Comparison of ENCODE assay signal across 25 mouse cellular contexts in genomic region chr9:50674771-50675170, GRCm38 (mm10). TPM values are rescaled to one million over a fixed set of nuclear protein-coding genes. Genes with fewer than 3 reads are reported as not detected.
A peak's percentile ranks its signal among the peaks of the same experiment; 100 is the strongest.
DNase-seq lines count a peak whose midpoint lies in the region; ATAC-seq and TF ChIP-seq lines count a peak whose summit lies in the region.
"Had no signal": no experiment of that assay in that cellular context is flagged by ENCODE, and none has a peak within 500 bp of the region (broad histone marks: within the 10 kb centered on the region; RNA-seq: fewer than 3 reads in every experiment).

No protein-coding gene starts in this region.

- no peak overlapping the region for H3K9ac ChIP-seq in liver, embryonic 11.5 days (ENCODE audit: low read depth, low read length)
- no peak overlapping the region for H3K9ac ChIP-seq in liver, embryonic 12.5 days
- H3K9ac ChIP-seq: embryonic facial prominence, embryonic 12.5 days; forebrain, embryonic 15.5 days; hindbrain, embryonic 14.5 days; liver, embryonic 13.5 days; midbrain, embryonic 15.5 days; neural tube, embryonic 15.5 days; stomach, embryonic 15.5 days had no signal

- no peaks in the 10 kb centered on the region for H3K9me3 ChIP-seq in liver, embryonic 11.5 days (ENCODE audit: control insufficient read depth, low read length)
- no peaks in the 10 kb centered on the region for H3K9me3 ChIP-seq in liver, embryonic 12.5 days (replicated peaks)
- H3K9me3 ChIP-seq in E14TG2a.4 (ENCODE audit: low read length): no peaks in the 10 kb centered on the region
- H3K9me3 ChIP-seq: embryonic facial prominence, embryonic 12.5 days; forebrain, embryonic 15.5 days; liver, embryonic 13.5 days; megakaryocyte, embryonic 14.5 days; midbrain, embryonic 15.5 days; neural tube, embryonic 15.5 days; stomach, embryonic 15.5 days had no signal

- peak; percentile 68 for DNase-seq in heart, adult 11 months
- DNase-seq in heart, postnatal 4 days: no peak
- peak; percentile 20 for DNase-seq in liver, embryonic 11.5 days (ENCODE audit: low spot score)
- peak; percentile 81 for DNase-seq in ZHBTc4 (ENCODE audit: low read depth, low spot score)
- DNase-seq in urinary bladder, postnatal 4 days (ENCODE audit: low spot score in 2 of 2): no peak
- DNase-seq in spleen, postnatal 36 days (ENCODE audit: low spot score in 2 of 2): no peak
- DNase-seq: adrenal gland, postnatal 14 days; cerebellum, adult 11 months; cerebellum, postnatal 10 days; heart, postnatal 10 days; kidney, postnatal 10 days; left cerebral cortex, postnatal 4 days; liver, embryonic 13.5 days; spleen, adult 18-20 months had no signal

- 15% methylated on average over 1 of the region's 1 CpGs for WGBS in liver, embryonic 11.5 days
- WGBS in liver, embryonic 12.5 days (ENCODE audit: insufficient replicate concordance): 15% methylated on average over 1 of the region's 1 CpGs

- H3K27me3 ChIP-seq in liver, embryonic 11.5 days (replicated peaks; ENCODE audit: control insufficient read depth, insufficient read depth, low read length): no peaks in the 10 kb centered on the region
- H3K27me3 ChIP-seq in liver, embryonic 12.5 days (replicated peaks): no peaks in the 10 kb centered on the region
- H3K27me3 ChIP-seq in E14TG2a.4 (ENCODE audit: insufficient read depth, low read length): no peaks in the 10 kb centered on the region
- H3K27me3 ChIP-seq: embryonic facial prominence, embryonic 12.5 days; forebrain, embryonic 15.5 days; liver, embryonic 13.5 days; midbrain, embryonic 15.5 days; neural tube, embryonic 15.5 days; stomach, embryonic 15.5 days had no signal

- no peaks in the 10 kb centered on the region for H3K36me3 ChIP-seq in liver, embryonic 11.5 days (ENCODE audit: control insufficient read depth, insufficient read depth, low read length)
- H3K36me3 ChIP-seq in liver, embryonic 12.5 days: no peaks in the 10 kb centered on the region
- H3K36me3 ChIP-seq in E14TG2a.4 (ENCODE audit: insufficient read depth, low read length): no peaks in the 10 kb centered on the region
- H3K36me3 ChIP-seq: liver, embryonic 13.5 days; stomach, embryonic 15.5 days had no signal

- ATAC-seq in liver, embryonic 11.5 days (replicated peaks; ENCODE audit: low FRiP score): no peak
- ATAC-seq in liver, embryonic 12.5 days: no peak
- ATAC-seq: forebrain, embryonic 15.5 days; midbrain, embryonic 15.5 days had no signal

- no peak overlapping the region for H3K27ac ChIP-seq in liver, embryonic 11.5 days (ENCODE audit: low read depth, low read length)
- H3K27ac ChIP-seq in liver, embryonic 12.5 days: no peak overlapping the region
- H3K27ac ChIP-seq: embryonic facial prominence, embryonic 12.5 days; forebrain, embryonic 15.5 days; hindbrain, embryonic 14.5 days; liver, embryonic 13.5 days; midbrain, embryonic 15.5 days; neural tube, embryonic 15.5 days; stomach, embryonic 15.5 days had no signal

- H3K4me2 ChIP-seq in liver, embryonic 11.5 days: no peak overlapping the region
- no peak overlapping the region for H3K4me2 ChIP-seq in liver, embryonic 12.5 days
- H3K4me2 ChIP-seq: embryonic facial prominence, embryonic 12.5 days; forebrain, embryonic 15.5 days; heart, embryonic 11.5 days; hindbrain, embryonic 14.5 days; liver, embryonic 13.5 days; midbrain, embryonic 15.5 days; neural tube, embryonic 15.5 days; stomach, embryonic 15.5 days had no signal

- H3K4me3 ChIP-seq in liver, embryonic 11.5 days (ENCODE audit: low read depth, low read length): no peak overlapping the region
- H3K4me3 ChIP-seq in liver, embryonic 12.5 days: no peak overlapping the region
- no peak overlapping the region for H3K4me3 ChIP-seq in E14TG2a.4 (replicated peaks; ENCODE audit: low read length)
- H3K4me3 ChIP-seq: embryonic facial prominence, embryonic 12.5 days; erythroblast, embryonic 14.5 days; forebrain, embryonic 15.5 days; liver, embryonic 13.5 days; megakaryocyte, embryonic 14.5 days; midbrain, embryonic 15.5 days; neural tube, embryonic 15.5 days; stomach, embryonic 15.5 days had no signal

- peak; percentile 46 for TF ChIP-seq CTCF in E14TG2a.4 (conservative IDR thresholded peaks at IDR 0.05; ENCODE audit: low read length)

- H3K4me1 ChIP-seq in liver, embryonic 11.5 days (replicated peaks; ENCODE audit: control insufficient read depth, insufficient read depth, low read length): no peaks in the 10 kb centered on the region
- H3K4me1 ChIP-seq in liver, embryonic 12.5 days: no peaks in the 10 kb centered on the region
- H3K4me1 ChIP-seq in E14TG2a.4 (replicated peaks; ENCODE audit: low read depth, low read length): peaks cover 9% of the 10 kb centered on the region
- H3K4me1 ChIP-seq: embryonic facial prominence, embryonic 12.5 days; forebrain, embryonic 15.5 days; liver, embryonic 13.5 days; megakaryocyte, embryonic 14.5 days; midbrain, embryonic 15.5 days; neural tube, embryonic 15.5 days; stomach, embryonic 15.5 days had no signal

RNA-seq across cellular contexts. Expression of gene Dlat, which starts 15.2 kb away (rescaled TPM):
- 100 to 1,000 TPM; 278 to 283 TPM for total RNA-seq in heart, postnatal 4 days (2021)
- 77.3 and 83.7 TPM in 2 replicates for polyA plus RNA-seq in liver, embryonic 11.5 days (2014; fragmentation: Nextera tagmentation; extraction: Ambion mirVana)
- polyA plus RNA-seq in liver, embryonic 12.5 days (2016; fragmentation: Nextera tagmentation; extraction: Ambion mirVana): 47.2 and 47.9 TPM in 2 replicates

RNA-seq across cellular contexts. Expression of gene Nkapd1, which starts 57.5 kb away (rescaled TPM):
- total RNA-seq in heart, postnatal 4 days (2021): 10 to 100 TPM; 19.0 to 20.3 TPM
- polyA plus RNA-seq in liver, embryonic 11.5 days (2014; fragmentation: Nextera tagmentation; extraction: Ambion mirVana): 16.2 and 20.1 TPM in 2 replicates
- 12.5 and 13.1 TPM in 2 replicates for polyA plus RNA-seq in liver, embryonic 12.5 days (2016; fragmentation: Nextera tagmentation; extraction: Ambion mirVana)

RNA-seq across cellular contexts. Expression of gene Pih1d2, which starts 57.6 kb away (rescaled TPM):
- under 1 TPM; 0.59 to 0.69 TPM for total RNA-seq in heart, postnatal 4 days (2021)
- 3.3 and 4.2 TPM in 2 replicates for polyA plus RNA-seq in liver, embryonic 11.5 days (2014; fragmentation: Nextera tagmentation; extraction: Ambion mirVana)
- polyA plus RNA-seq in liver, embryonic 12.5 days (2016; fragmentation: Nextera tagmentation; extraction: Ambion mirVana): 1.9 and 2.4 TPM in 2 replicates

Comparison
In these comparisons a context has a peak if more than half of its experiments do, and no peak if none do; other contexts are left out.
1. DNase-seq: peak in heart, adult 11 months (single experiment), liver, embryonic 11.5 days (single experiment) and ZHBTc4 (single experiment); none in heart, postnatal 4 days (single experiment), urinary bladder, postnatal 4 days (0 of 2) and spleen, postnatal 36 days (0 of 2).